Mouse (Mus musculus): Measurements from ENCODE around the gene Gm8439. TPM values are rescaled to one million over a fixed set of nuclear protein-coding genes. Genes with fewer than 3 reads are reported as not detected.
A peak's percentile ranks its signal among the peaks of the same experiment; 100 is the strongest.

The Gm8439 gene
- polyA plus RNA-seq, 1 experiment, result not detected

- H3K36me3 ChIP-seq (ENCODE audit: control insufficient read depth, insufficient read depth, low read length, poor library complexity, severe bottlenecking), result no peaks in the 10 kb centered on the region
- H3K27me3 ChIP-seq (ENCODE audit: control insufficient read depth, insufficient read depth, low read length, poor library complexity, severe bottlenecking), result no peaks in the 10 kb centered on the region
- H3K9ac ChIP-seq (ENCODE audit: low read depth, poor library complexity, severe bottlenecking), result no peak overlapping the region
- no peaks in the 10 kb centered on the region for H3K9me3 ChIP-seq (replicated peaks; ENCODE audit: control insufficient read depth, insufficient read depth, low read length, poor library complexity, severe bottlenecking)
- TF ChIP-seq CTCF (IDR thresholded peaks at IDR 0.05; ENCODE audit: low read depth, low read length), result no peak
- TF ChIP-seq POLR2A (IDR thresholded peaks at IDR 0.05; ENCODE audit: insufficient read depth, low read length), result no peak
- TF ChIP-seq EP300 (IDR thresholded peaks at IDR 0.05; ENCODE audit: insufficient read depth, low read depth, low read length), result no peak
- no peaks in the 10 kb centered on the region for H3K4me1 ChIP-seq (ENCODE audit: control insufficient read depth, insufficient read depth, low read length)
- no peak overlapping the region for H3K27ac ChIP-seq (ENCODE audit: insufficient read depth, low read length)
- H3K4me3 ChIP-seq (ENCODE audit: low read depth, low read length), result no peak overlapping the region
Measured at GRCm38 (mm10) chr4:120630218-120630931, 41.8 kb downstream of the Gm8439 start.

GRCm38 (mm10) chr4:120631828-120632227, 43.3 kb downstream of the Gm8439 start:
- no peaks in the 10 kb centered on the region for H3K4me1 ChIP-seq (ENCODE audit: control insufficient read depth, insufficient read depth, low read length)
- no peaks in the 10 kb centered on the region for H3K36me3 ChIP-seq (ENCODE audit: control insufficient read depth, insufficient read depth, low read length, poor library complexity, severe bottlenecking)
- no peak for TF ChIP-seq CTCF (IDR thresholded peaks at IDR 0.05; ENCODE audit: low read depth, low read length)
- TF ChIP-seq EP300 (IDR thresholded peaks at IDR 0.05; ENCODE audit: insufficient read depth, low read depth, low read length), result no peak
- no peak for TF ChIP-seq POLR2A (IDR thresholded peaks at IDR 0.05; ENCODE audit: insufficient read depth, low read length)
- no peak overlapping the region for H3K9ac ChIP-seq (ENCODE audit: low read depth, poor library complexity, severe bottlenecking)
- H3K4me3 ChIP-seq (ENCODE audit: low read depth, low read length), result no peak overlapping the region
- no peaks in the 10 kb centered on the region for H3K9me3 ChIP-seq (replicated peaks; ENCODE audit: control insufficient read depth, insufficient read depth, low read length, poor library complexity, severe bottlenecking)
- no peaks in the 10 kb centered on the region for H3K27me3 ChIP-seq (ENCODE audit: control insufficient read depth, insufficient read depth, low read length, poor library complexity, severe bottlenecking)
- H3K27ac ChIP-seq (ENCODE audit: insufficient read depth, low read length), result no peak overlapping the region

- H3K27ac ChIP-seq (ENCODE audit: insufficient read depth, low read length), result no peak overlapping the region
- H3K4me1 ChIP-seq (ENCODE audit: control insufficient read depth, insufficient read depth, low read length), result no peaks in the 10 kb centered on the region
- no peaks in the 10 kb centered on the region for H3K9me3 ChIP-seq (replicated peaks; ENCODE audit: control insufficient read depth, insufficient read depth, low read length, poor library complexity, severe bottlenecking)
- no peaks in the 10 kb centered on the region for H3K27me3 ChIP-seq (ENCODE audit: control insufficient read depth, insufficient read depth, low read length, poor library complexity, severe bottlenecking)
- H3K36me3 ChIP-seq (ENCODE audit: control insufficient read depth, insufficient read depth, low read length, poor library complexity, severe bottlenecking), result no peaks in the 10 kb centered on the region
- H3K4me3 ChIP-seq (ENCODE audit: low read depth, low read length), result no peak overlapping the region
- no peak for TF ChIP-seq CTCF (IDR thresholded peaks at IDR 0.05; ENCODE audit: low read depth, low read length)
- no peak for TF ChIP-seq POLR2A (IDR thresholded peaks at IDR 0.05; ENCODE audit: insufficient read depth, low read length)
- TF ChIP-seq EP300 (IDR thresholded peaks at IDR 0.05; ENCODE audit: insufficient read depth, low read depth, low read length), result no peak
- no peak overlapping the region for H3K9ac ChIP-seq (ENCODE audit: low read depth, poor library complexity, severe bottlenecking)
Measured at GRCm38 (mm10) chr4:120635351-120635750, 46.8 kb downstream of the Gm8439 start.

GRCm38 (mm10) chr4:120641946-120642345, 53.4 kb downstream of the Gm8439 start:
- Histone ChIP-seq H3K36me3 (ENCODE audit: control insufficient read depth, insufficient read depth, low read length, poor library complexity, severe bottlenecking) (no peaks in the 10 kb centered on the region), H3K27me3 (ENCODE audit: control insufficient read depth, insufficient read depth, low read length, poor library complexity, severe bottlenecking) (no peaks in the 10 kb centered on the region), H3K4me3 (ENCODE audit: low read depth, low read length) (no peak overlapping the region), H3K27ac (ENCODE audit: insufficient read depth, low read length) (no peak overlapping the region), H3K4me1 (ENCODE audit: control insufficient read depth, insufficient read depth, low read length) (no peaks in the 10 kb centered on the region), H3K9me3 (replicated peaks; ENCODE audit: control insufficient read depth, insufficient read depth, low read length, poor library complexity, severe bottlenecking) (no peaks in the 10 kb centered on the region), H3K9ac (ENCODE audit: low read depth, poor library complexity, severe bottlenecking) (no peak overlapping the region)
- TF ChIP-seq CTCF (IDR thresholded peaks at IDR 0.05; ENCODE audit: low read depth, low read length) (no peak), POLR2A (IDR thresholded peaks at IDR 0.05; ENCODE audit: insufficient read depth, low read length) (no peak), EP300 (IDR thresholded peaks at IDR 0.05; ENCODE audit: insufficient read depth, low read depth, low read length) (no peak)

- no peaks in the 10 kb centered on the region for H3K36me3 ChIP-seq (ENCODE audit: control insufficient read depth, insufficient read depth, low read length, poor library complexity, severe bottlenecking)
- TF ChIP-seq POLR2A (IDR thresholded peaks at IDR 0.05; ENCODE audit: insufficient read depth, low read length), result no peak
- no peak for TF ChIP-seq CTCF (IDR thresholded peaks at IDR 0.05; ENCODE audit: low read depth, low read length)
- no peak for TF ChIP-seq EP300 (IDR thresholded peaks at IDR 0.05; ENCODE audit: insufficient read depth, low read depth, low read length)
- H3K4me3 ChIP-seq (ENCODE audit: low read depth, low read length), result no peak overlapping the region
- no peak overlapping the region for H3K27ac ChIP-seq (ENCODE audit: insufficient read depth, low read length)
- no peak overlapping the region for H3K9ac ChIP-seq (ENCODE audit: low read depth, poor library complexity, severe bottlenecking)
- H3K27me3 ChIP-seq (ENCODE audit: control insufficient read depth, insufficient read depth, low read length, poor library complexity, severe bottlenecking), result peaks cover under 1% of the 10 kb centered on the region; the same call in 1 of the 2 replicates
- no peaks in the 10 kb centered on the region for H3K9me3 ChIP-seq (replicated peaks; ENCODE audit: control insufficient read depth, insufficient read depth, low read length, poor library complexity, severe bottlenecking)
- no peaks in the 10 kb centered on the region for H3K4me1 ChIP-seq (ENCODE audit: control insufficient read depth, insufficient read depth, low read length)
Measured at GRCm38 (mm10) chr4:120643899-120644298, 55.4 kb downstream of the Gm8439 start.

GRCm38 (mm10) chr4:120649369-120650207, 61.0 kb downstream of the Gm8439 start:
- Histone ChIP-seq H3K27me3 (ENCODE audit: control insufficient read depth, insufficient read depth, low read length, poor library complexity, severe bottlenecking) (peaks cover 6% of the 10 kb centered on the region), H3K9me3 (replicated peaks; ENCODE audit: control insufficient read depth, insufficient read depth, low read length, poor library complexity, severe bottlenecking) (no peaks in the 10 kb centered on the region), H3K4me3 (ENCODE audit: low read depth, low read length) (peak overlapping the region; percentile 75), H3K27ac (ENCODE audit: insufficient read depth, low read length) (no peak overlapping the region), H3K9ac (ENCODE audit: low read depth, poor library complexity, severe bottlenecking) (peak overlapping the region; percentile 34), H3K36me3 (ENCODE audit: control insufficient read depth, insufficient read depth, low read length, poor library complexity, severe bottlenecking) (no peaks in the 10 kb centered on the region), H3K4me1 (ENCODE audit: control insufficient read depth, insufficient read depth, low read length) (no peaks in the 10 kb centered on the region)
- TF ChIP-seq POLR2A (IDR thresholded peaks at IDR 0.05; ENCODE audit: insufficient read depth, low read length), result no peak
- 0 out of 2 replicates have a peak, but pooled peaks have one; percentile 40 for TF ChIP-seq EP300 (IDR thresholded peaks at IDR 0.05; ENCODE audit: insufficient read depth, low read depth, low read length)
- TF ChIP-seq CTCF (IDR thresholded peaks at IDR 0.05; ENCODE audit: low read depth, low read length), result no peak
